Mouse (Mus musculus) CH12.LX (cell line): Measurements from ENCODE around the gene Grik1.

Experiments used
- CTCF ChIP-seq, 2 experiments: IDR thresholded peaks in 1 of 2; conservative IDR thresholded peaks in 1 of 2; 2 replicates each; pipeline ENCODE4 v1.5.1; 2011 to 2012; ENCODE audit warnings: low read depth in 2 of 2, low read length in 2 of 2, improper control_type of control experiment in 1 of 2, inconsistent platforms in 1 of 2, mild to moderate bottlenecking in 1 of 2, moderate library complexity in 1 of 2
- ELF1 ChIP-seq: IDR thresholded peaks from 2 replicates; pipeline ENCODE4 v1.6.1; 2014; ENCODE audit warnings: low read depth, mild to moderate bottlenecking, inconsistent platforms, low read length, improper control_type of control experiment
- JUND ChIP-seq: conservative IDR thresholded peaks from 2 replicates; pipeline ENCODE4 v1.6.1; 2011; ENCODE audit warnings: low read depth, low read length, improper control_type of control experiment
- MYC ChIP-seq: IDR thresholded peaks from 2 replicates; pipeline ENCODE4 v1.6.1; 2011; ENCODE audit warnings: low read depth, mild to moderate bottlenecking, improper control_type of control experiment, low read length
- POLR2A ChIP-seq: IDR thresholded peaks from 2 replicates; pipeline ENCODE4 v1.6.1; 2011; ENCODE audit warnings: low read depth, mild to moderate bottlenecking, improper control_type of control experiment, low read length
- POLR2AphosphoS2 ChIP-seq: IDR thresholded peaks from 2 replicates; pipeline ENCODE4 v1.6.1; 2011; ENCODE audit warnings: low read depth, low read length, improper control_type of control experiment
- SIN3A ChIP-seq: IDR thresholded peaks from 2 replicates; pipeline ENCODE4 v1.6.1; 2012; ENCODE audit warnings: low read length, improper control_type of control experiment, inconsistent platforms
- TBP ChIP-seq: conservative IDR thresholded peaks from 2 replicates; pipeline ENCODE4 v1.6.1; 2011; ENCODE audit warnings: low read depth, low read length, improper control_type of control experiment
- USF1 ChIP-seq: IDR thresholded peaks from 2 replicates; pipeline ENCODE4 v1.6.1; 2014; ENCODE audit warnings: low read depth, mild to moderate bottlenecking, inconsistent platforms, low read length, improper control_type of control experiment

- TF ChIP-seq POLR2A (no peak), CTCF (conservative IDR thresholded peaks at IDR 0.05 in 1 of 2, IDR thresholded peaks at IDR 0.05 in 1 of 2; ENCODE audit: low read depth in 2 of 2, low read length in 2 of 2) (no peak), SIN3A (no peak), MYC (no peak), JUND (no peak), TBP (no peak), ELF1 (no peak), USF1 (no peak), POLR2AphosphoS2 (no peak)
These were observed 45.4 kb downstream of the Grik1 start for GRCm38 (mm10) chr16:88244658-88245057.
